ENCODE assay signal across 8 mouse cellular contexts in genomic region chr5:142814161-142814651, GRCm38 (mm10). TPM values are rescaled to one million over a fixed set of nuclear protein-coding genes. Genes with fewer than 3 reads are reported as not detected.
DNase-seq lines count a peak whose midpoint lies in the region; ATAC-seq and TF ChIP-seq lines count a peak whose summit lies in the region.

No protein-coding gene starts in this region.

- H3K36me3 ChIP-seq in heart, embryonic 11.5 days (ENCODE audit: control insufficient read depth, insufficient read depth, low read length), result peaks cover 5% of the 10 kb centered on the region; the same call in 1 of the 2 replicates
- H3K36me3 ChIP-seq in kidney, embryonic 15.5 days, result peaks cover 27% of the 10 kb centered on the region
- H3K36me3 ChIP-seq in stomach, postnatal 0 days (ENCODE audit: control insufficient read depth, insufficient read depth, low read length), result no peaks in the 10 kb centered on the region

- H3K4me2 ChIP-seq in heart, embryonic 11.5 days, result peak overlapping the region; percentile 99
- peak overlapping the region; percentile 80 for H3K4me2 ChIP-seq in kidney, embryonic 15.5 days
- peak overlapping the region; percentile 98 for H3K4me2 ChIP-seq in stomach, postnatal 0 days (replicated peaks; ENCODE audit: low read depth)

- DNase-seq in CD4-positive, CD25-positive, alpha-beta regulatory T cell, adult 2 months (ENCODE audit: low read depth, low spot score), result peak; percentile 14
- DNase-seq in 3134 (ENCODE audit: extremely low read depth, insufficient read length, low spot score), result peak; percentile 84
- DNase-seq in cerebellum, postnatal 25 days, result peak; percentile 70 to 77
- peak; percentile 49 for DNase-seq in lung, postnatal 14 days
- peak; percentile 71 for DNase-seq in stomach, postnatal 0 days (ENCODE audit: low spot score)

- TF ChIP-seq CTCF in stomach, postnatal 0 days (IDR thresholded peaks at IDR 0.05; ENCODE audit: low read depth), result no peak

- TF ChIP-seq EP300 in stomach, postnatal 0 days (optimal IDR thresholded peaks at IDR 0.05), result no peak

- whole genome bisulfite sequencing in heart, embryonic 11.5 days (ENCODE audit: insufficient replicate concordance), result 2% methylated on average over 22 of the region's 22 CpGs
- WGBS in kidney, embryonic 15.5 days, result 1% methylated on average over 22 of the region's 22 CpGs
- under 1% methylated on average over 22 of the region's 22 CpGs for WGBS in stomach, postnatal 0 days

- peak overlapping the region; percentile 100 for H3K27ac ChIP-seq in heart, embryonic 11.5 days (ENCODE audit: low read depth, low read length)
- peak overlapping the region; percentile 100 for H3K27ac ChIP-seq in kidney, embryonic 15.5 days
- peak overlapping the region; percentile 100 for H3K27ac ChIP-seq in stomach, postnatal 0 days (replicated peaks)

- no peak for ATAC-seq in CD4-positive, CD25-positive, alpha-beta regulatory T cell, adult 4 months
- ATAC-seq in heart, embryonic 11.5 days (replicated peaks; ENCODE audit: insufficient number of reproducible peaks, low FRiP score, low TSS enrichment), result no peak
- ATAC-seq in kidney, embryonic 15.5 days (replicated peaks; ENCODE audit: low FRiP score), result no peak
- 0 out of 2 replicates have a peak, but pooled peaks have one; percentile 7 for ATAC-seq in stomach, postnatal 0 days (ENCODE audit: low FRiP score, low TSS enrichment)

- H3K4me3 ChIP-seq in heart, embryonic 11.5 days (ENCODE audit: low read depth, low read length), result peak overlapping the region; percentile 97
- peak overlapping the region; percentile 95 for H3K4me3 ChIP-seq in kidney, embryonic 15.5 days (replicated peaks)
- H3K4me3 ChIP-seq in stomach, postnatal 0 days (ENCODE audit: low read depth, low read length), result peak overlapping the region; percentile 99

- no peaks in the 10 kb centered on the region for H3K27me3 ChIP-seq in heart, embryonic 11.5 days (ENCODE audit: control insufficient read depth, insufficient read depth, low read length)
- H3K27me3 ChIP-seq in kidney, embryonic 15.5 days, result no peaks in the 10 kb centered on the region
- no peaks in the 10 kb centered on the region for H3K27me3 ChIP-seq in stomach, postnatal 0 days (ENCODE audit: control insufficient read depth, insufficient read depth, low read length)

- H3K9me3 ChIP-seq in heart, embryonic 11.5 days (replicated peaks; ENCODE audit: control insufficient read depth, low read length), result no peaks in the 10 kb centered on the region
- no peaks in the 10 kb centered on the region for H3K9me3 ChIP-seq in kidney, embryonic 15.5 days (replicated peaks)
- H3K9me3 ChIP-seq in stomach, postnatal 0 days (ENCODE audit: control insufficient read depth, low read length), result no peaks in the 10 kb centered on the region

- H3K9ac ChIP-seq in heart, embryonic 11.5 days (ENCODE audit: low read depth, low read length), result peak overlapping the region; percentile 100
- H3K9ac ChIP-seq in kidney, embryonic 15.5 days, result peak overlapping the region; percentile 99
- peak overlapping the region; percentile 100 for H3K9ac ChIP-seq in stomach, postnatal 0 days (ENCODE audit: low read length)

- H3K4me1 ChIP-seq in heart, embryonic 11.5 days (ENCODE audit: control insufficient read depth, insufficient read depth, low read length), result peaks cover 37% of the 10 kb centered on the region
- peaks cover 34% of the 10 kb centered on the region for H3K4me1 ChIP-seq in kidney, embryonic 15.5 days
- H3K4me1 ChIP-seq in stomach, postnatal 0 days (replicated peaks; ENCODE audit: control insufficient read depth, insufficient read depth), result peaks cover 4% of the 10 kb centered on the region

RNA-seq across cellular contexts. Expression of gene Tnrc18, which starts 3.3 kb away (rescaled TPM):
- 1 to 10 TPM; 2.8 to 3.7 TPM for polyA plus RNA-seq in CD4-positive, CD25-positive, alpha-beta regulatory T cell, adult 4 months (2017; shearing (Covaris generic))
- 23.5 and 24.4 TPM in 2 replicates for polyA plus RNA-seq in heart, embryonic 11.5 days (2014; fragmentation: Nextera tagmentation; extraction: Ambion mirVana)
- 21.6 and 28.1 TPM in 2 replicates for polyA plus RNA-seq in kidney, embryonic 15.5 days (2015; fragmentation: Nextera tagmentation; extraction: Ambion mirVana)
- 12.0 and 12.5 TPM in 2 replicates for polyA plus RNA-seq in stomach, postnatal 0 days (2015; fragmentation: Nextera tagmentation; extraction: Ambion mirVana)

Comparison
In these comparisons a context has a peak if more than half of its experiments do, and no peak if none do; other contexts are left out.
1. DNase-seq: peak in every context shown above with its lines; median percentile 84 in 3134; 74 in cerebellum, postnatal 25 days; 71 in stomach, postnatal 0 days; 49 in lung, postnatal 14 days; 14 in CD4-positive, CD25-positive, alpha-beta regulatory T cell, adult 2 months.